Mouse (Mus musculus): ENCODE data around the gene Bola1. TPM values are rescaled to one million over a fixed set of nuclear protein-coding genes. Genes with fewer than 3 reads are reported as not detected.
"Not testable (repeated sequence)": the region's sequence is repeated elsewhere in the genome, so short reads cannot be mapped to it uniquely, and the experiment has no call there.

Gene Bola1
- polyA plus RNA-seq, 1 experiment from 2014 or later: 47.5 TPM

GRCm38 (mm10) chr3:96181510-96182381 lies 37.8 kb downstream of the Bola1 start:
- ATAC-seq (replicated peaks; ENCODE audit: insufficient number of reproducible peaks, low FRiP score, low TSS enrichment): peak; percentile 15; the same call in 1 of the 2 replicates
- H3K27ac ChIP-seq (ENCODE audit: low read depth, low read length): peak overlapping the region; percentile 92
- 24% methylated on average over 12 of the region's 12 CpGs for WGBS (ENCODE audit: insufficient replicate concordance)
- peaks cover 14% of the 10 kb centered on the region for H3K36me3 ChIP-seq (ENCODE audit: control insufficient read depth, insufficient read depth, low read length)
- H3K4me3 ChIP-seq (ENCODE audit: low read depth, low read length): peak overlapping the region; percentile 66
- H3K4me1 ChIP-seq (ENCODE audit: control insufficient read depth, insufficient read depth, low read length): peaks cover 21% of the 10 kb centered on the region
- H3K27me3 ChIP-seq (ENCODE audit: control insufficient read depth, insufficient read depth, low read length): no peaks in the 10 kb centered on the region
- peak overlapping the region; percentile 76 for H3K9ac ChIP-seq (ENCODE audit: low read depth, low read length)
- H3K4me2 ChIP-seq: peak overlapping the region; percentile 80
- no peaks in the 10 kb centered on the region for H3K9me3 ChIP-seq (replicated peaks; ENCODE audit: control insufficient read depth, low read length)

- peak; percentile 20; the same call in 1 of the 2 replicates for ATAC-seq (replicated peaks; ENCODE audit: insufficient number of reproducible peaks, low FRiP score, low TSS enrichment)
- 1% methylated on average over 18 of the region's 23 CpGs for WGBS (ENCODE audit: insufficient replicate concordance)
- no peaks in the 10 kb centered on the region for H3K27me3 ChIP-seq (ENCODE audit: control insufficient read depth, insufficient read depth, low read length)
- peaks cover 21% of the 10 kb centered on the region for H3K4me1 ChIP-seq (ENCODE audit: control insufficient read depth, insufficient read depth, low read length)
- H3K27ac ChIP-seq (ENCODE audit: low read depth, low read length): peak within 1 kb of the TSS; percentile 92
- H3K4me3 ChIP-seq (ENCODE audit: low read depth, low read length): peak within 1 kb of the TSS; percentile 66
- H3K4me2 ChIP-seq: peak within 1 kb of the TSS; percentile 80
- no peaks in the 10 kb centered on the region for H3K9me3 ChIP-seq (replicated peaks; ENCODE audit: control insufficient read depth, low read length)
- peaks cover 21% of the 10 kb centered on the region for H3K36me3 ChIP-seq (ENCODE audit: control insufficient read depth, insufficient read depth, low read length)
- peak within 1 kb of the TSS; percentile 76 for H3K9ac ChIP-seq (ENCODE audit: low read depth, low read length)
These were observed 38.6 kb downstream of the Bola1 start, which contains the start of gene Sv2a for GRCm38 (mm10) chr3:96180727-96181477. Gene Sv2a (plus strand): TSS chr3:96181151.

- no peak for ATAC-seq (replicated peaks; ENCODE audit: insufficient number of reproducible peaks, low FRiP score, low TSS enrichment)
- Histone ChIP-seq H3K4me3 (ENCODE audit: low read depth, low read length) (no peak overlapping the region), H3K4me1 (ENCODE audit: control insufficient read depth, insufficient read depth, low read length) (peaks cover 21% of the 10 kb centered on the region), H3K4me2 (no peak overlapping the region), H3K9me3 (replicated peaks; ENCODE audit: control insufficient read depth, low read length) (no peaks in the 10 kb centered on the region), H3K36me3 (ENCODE audit: control insufficient read depth, insufficient read depth, low read length) (peaks cover 28% of the 10 kb centered on the region), H3K27ac (ENCODE audit: low read depth, low read length) (no peak overlapping the region), H3K9ac (ENCODE audit: low read depth, low read length) (no peak overlapping the region), H3K27me3 (ENCODE audit: control insufficient read depth, insufficient read depth, low read length) (no peaks in the 10 kb centered on the region)
- 63% methylated on average over 4 of the region's 4 CpGs for WGBS (ENCODE audit: insufficient replicate concordance)
These were observed 40.0 kb downstream of the Bola1 start for GRCm38 (mm10) chr3:96179531-96179930.

GRCm38 (mm10) chr3:96178902-96179301 lies 40.6 kb downstream of the Bola1 start:
- Histone ChIP-seq H3K9me3 (replicated peaks; ENCODE audit: control insufficient read depth, low read length) (no peaks in the 10 kb centered on the region), H3K4me1 (ENCODE audit: control insufficient read depth, insufficient read depth, low read length) (peaks cover 22% of the 10 kb centered on the region), H3K36me3 (ENCODE audit: control insufficient read depth, insufficient read depth, low read length) (peaks cover 30% of the 10 kb centered on the region), H3K4me3 (ENCODE audit: low read depth, low read length) (no peak overlapping the region), H3K9ac (ENCODE audit: low read depth, low read length) (no peak overlapping the region), H3K4me2 (no peak overlapping the region), H3K27ac (ENCODE audit: low read depth, low read length) (no peak overlapping the region), H3K27me3 (ENCODE audit: control insufficient read depth, insufficient read depth, low read length) (no peaks in the 10 kb centered on the region)
- no peak for ATAC-seq (replicated peaks; ENCODE audit: insufficient number of reproducible peaks, low FRiP score, low TSS enrichment)
- WGBS (ENCODE audit: insufficient replicate concordance): 86% methylated on average over 2 of the region's 2 CpGs

- Histone ChIP-seq H3K9ac (ENCODE audit: low read depth, low read length) (no peak overlapping the region), H3K4me3 (ENCODE audit: low read depth, low read length) (no peak overlapping the region), H3K27ac (ENCODE audit: low read depth, low read length) (no peak overlapping the region), H3K4me1 (ENCODE audit: control insufficient read depth, insufficient read depth, low read length) (peaks cover 23% of the 10 kb centered on the region), H3K27me3 (ENCODE audit: control insufficient read depth, insufficient read depth, low read length) (no peaks in the 10 kb centered on the region), H3K4me2 (no peak overlapping the region), H3K36me3 (ENCODE audit: control insufficient read depth, insufficient read depth, low read length) (peaks cover 30% of the 10 kb centered on the region), H3K9me3 (replicated peaks; ENCODE audit: control insufficient read depth, low read length) (no peaks in the 10 kb centered on the region)
- ATAC-seq (replicated peaks; ENCODE audit: insufficient number of reproducible peaks, low FRiP score, low TSS enrichment): no peak
- 90% methylated on average over 4 of the region's 4 CpGs for WGBS (ENCODE audit: insufficient replicate concordance)
These were observed 41.1 kb downstream of the Bola1 start for GRCm38 (mm10) chr3:96178427-96178826.

GRCm38 (mm10) chr3:96175251-96175650 lies 44.3 kb downstream of the Bola1 start:
- no peak overlapping the region for H3K9ac ChIP-seq (ENCODE audit: low read depth, low read length)
- H3K4me3 ChIP-seq (ENCODE audit: low read depth, low read length): no peak overlapping the region
- H3K27ac ChIP-seq (ENCODE audit: low read depth, low read length): no peak overlapping the region
- 85% methylated on average over 6 of the region's 6 CpGs for WGBS (ENCODE audit: insufficient replicate concordance)
- no peaks in the 10 kb centered on the region for H3K9me3 ChIP-seq (replicated peaks; ENCODE audit: control insufficient read depth, low read length)
- peaks cover 12% of the 10 kb centered on the region for H3K4me1 ChIP-seq (ENCODE audit: control insufficient read depth, insufficient read depth, low read length)
- H3K36me3 ChIP-seq (ENCODE audit: control insufficient read depth, insufficient read depth, low read length): peaks cover 30% of the 10 kb centered on the region
- H3K27me3 ChIP-seq (ENCODE audit: control insufficient read depth, insufficient read depth, low read length): no peaks in the 10 kb centered on the region
- no peak overlapping the region for H3K4me2 ChIP-seq
- no peak for ATAC-seq (replicated peaks; ENCODE audit: insufficient number of reproducible peaks, low FRiP score, low TSS enrichment)

- not testable (repeated sequence) for ATAC-seq (replicated peaks; ENCODE audit: insufficient number of reproducible peaks, low FRiP score, low TSS enrichment); H3K4me2 ChIP-seq; H3K9me3 ChIP-seq (replicated peaks; ENCODE audit: control insufficient read depth, low read length); H3K27ac ChIP-seq (ENCODE audit: low read depth, low read length); H3K27me3 ChIP-seq (ENCODE audit: control insufficient read depth, insufficient read depth, low read length); H3K9ac ChIP-seq (ENCODE audit: low read depth, low read length); H3K4me3 ChIP-seq (ENCODE audit: low read depth, low read length)
- Histone ChIP-seq H3K4me1 (ENCODE audit: control insufficient read depth, insufficient read depth, low read length) (peaks cover 12% of the 10 kb centered on the region), H3K36me3 (ENCODE audit: control insufficient read depth, insufficient read depth, low read length) (peaks cover 30% of the 10 kb centered on the region)
- WGBS (ENCODE audit: insufficient replicate concordance): 88% methylated on average over 4 of the region's 4 CpGs
These were observed 45.5 kb downstream of the Bola1 start for GRCm38 (mm10) chr3:96174042-96174441.

- H3K27ac ChIP-seq (ENCODE audit: low read depth, low read length): 0 out of 2 replicates have a peak overlapping the region, but pooled peaks have one; percentile 99
- no peaks in the 10 kb centered on the region for H3K27me3 ChIP-seq (ENCODE audit: control insufficient read depth, insufficient read depth, low read length)
- peaks cover 26% of the 10 kb centered on the region for H3K36me3 ChIP-seq (ENCODE audit: control insufficient read depth, insufficient read depth, low read length)
- WGBS (ENCODE audit: insufficient replicate concordance): 38% methylated on average over 7 of the region's 7 CpGs
- H3K9me3 ChIP-seq (replicated peaks; ENCODE audit: control insufficient read depth, low read length): no peaks in the 10 kb centered on the region
- no peak for ATAC-seq (replicated peaks; ENCODE audit: insufficient number of reproducible peaks, low FRiP score, low TSS enrichment)
- H3K9ac ChIP-seq (ENCODE audit: low read depth, low read length): peak overlapping the region; percentile 97
- peak overlapping the region; percentile 87 for H3K4me2 ChIP-seq
- H3K4me1 ChIP-seq (ENCODE audit: control insufficient read depth, insufficient read depth, low read length): peaks cover 14% of the 10 kb centered on the region
- H3K4me3 ChIP-seq (ENCODE audit: low read depth, low read length): peak overlapping the region; percentile 93
These were observed 46.3 kb downstream of the Bola1 start for GRCm38 (mm10) chr3:96173185-96173584.
